Mouse (Mus musculus) liver, adult 2 months (tissue): ENCODE results near the gene Avpr2. TPM values are rescaled to one million over a fixed set of nuclear protein-coding genes. Genes with fewer than 3 reads are reported as not detected.

Experiments
- DNase-seq: peaks from one replicate; pipeline ENCODE4 v3.0.0-alpha.2; 2011; ENCODE audit warnings: low read depth, low spot score; ENCODE audit errors: extremely low read depth
- H3K27ac ChIP-seq: fragments of 200-500 bp; replicated peaks from 2 replicates; pipeline ENCODE4 v1.5.1; 2012; ENCODE audit warnings: low read depth, mild to moderate bottlenecking, control low read depth, inconsistent platforms, low read length; ENCODE audit not compliant: insufficient read depth
- H3K27me3 ChIP-seq: fragments of 200-500 bp; 2 replicates; pipeline ENCODE4 v1.6.1; 2012; ENCODE audit warnings: mild to moderate bottlenecking, moderate library complexity, low read length, inconsistent platforms; ENCODE audit not compliant: control insufficient read depth, insufficient read depth
- H3K36me3 ChIP-seq: fragments of 200-500 bp; 2 replicates; pipeline ENCODE4 v1.6.1; 2012; ENCODE audit warnings: low read length, inconsistent platforms; ENCODE audit not compliant: control insufficient read depth, insufficient read depth
- H3K4me1 ChIP-seq: fragments of 200-500 bp; 2 replicates; pipeline ENCODE4 v1.6.1; 2011; ENCODE audit warnings: low read length; ENCODE audit not compliant: control insufficient read depth, insufficient read depth
- H3K4me3 ChIP-seq: fragments of 200-500 bp; 2 replicates; pipeline ENCODE4 v1.5.1; 2011; ENCODE audit warnings: low read depth, mild to moderate bottlenecking, control low read depth, low read length, moderate library complexity; ENCODE audit not compliant: insufficient read depth
- H3K79me2 ChIP-seq: fragments of 200-500 bp; 2 replicates; pipeline ENCODE4 v1.6.1; 2012; ENCODE audit warnings: inconsistent platforms, mild to moderate bottlenecking, low read length, moderate library complexity; ENCODE audit not compliant: control insufficient read depth, insufficient read depth
- H3K9ac ChIP-seq: fragments of 200-500 bp; 2 replicates; pipeline ENCODE4 v1.6.1; 2012; ENCODE audit warnings: low read depth, mild to moderate bottlenecking, control low read depth, inconsistent platforms, low read length
- CTCF ChIP-seq: fragments of 200-500 bp; IDR thresholded peaks from 2 replicates; pipeline ENCODE4 v1.5.1; 2011; ENCODE audit warnings: low read depth, low read length, control low read depth
- POLR2A ChIP-seq: fragments of 200-500 bp; IDR thresholded peaks from 2 replicates; pipeline ENCODE4 v1.6.1; 2011; ENCODE audit warnings: low read length, control low read depth; ENCODE audit not compliant: insufficient read depth; ENCODE audit errors: extremely low read depth
- WGBS: fragments of 180-500 bp; shearing (Covaris S2); methylation state at CpG from one replicate; pipeline ENCODE4 v1.1.7; 2018; 5-methylcytosine and 5-hydroxymethylcytosine counted together
- polyA plus RNA-seq: library from polyadenylated mRNA; depleted of rRNA; stranded (reverse); fragments of >200 nt; gene quantifications from 2 replicates; pipeline ENCODE4 v1.2.3, GENCODE M21; 2012
- total RNA-seq: library from RNA; depleted of rRNA; stranded (reverse); fragments of >200 nt; gene quantifications from 2 replicates; pipeline ENCODE4 v1.2.3, GENCODE M21; 2014

Avpr2 gene
- total and polyA plus RNA-seq, 2 experiments, result not detected

DNA sequence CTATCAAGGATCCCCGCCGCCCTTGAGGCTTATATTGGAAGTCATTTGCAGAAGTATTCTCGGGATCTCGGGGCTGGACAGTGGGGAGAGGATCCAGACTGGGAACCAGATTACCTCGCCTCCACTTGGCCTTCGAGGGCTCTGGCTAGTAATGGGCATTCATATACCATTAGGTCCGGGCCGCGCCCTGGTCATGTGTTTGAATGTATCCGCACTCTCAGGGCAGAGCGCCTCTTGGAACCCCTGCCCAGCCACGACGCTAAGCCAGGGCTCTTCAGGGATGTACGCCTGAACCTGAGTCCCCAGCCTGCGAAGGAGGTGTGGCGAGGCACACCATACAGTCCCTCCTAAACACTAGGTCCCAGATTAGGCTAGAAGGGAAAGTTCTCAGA is 10.9 kb upstream of the Avpr2 start:
- H3K4me3 ChIP-seq, result no peak overlapping the region
- DNase-seq, result no peak
- H3K27me3 ChIP-seq, result peaks cover 6% of the 10 kb centered on the region; the same call in 1 of the 2 replicates
- no peaks in the 10 kb centered on the region for H3K36me3 ChIP-seq
- no peak overlapping the region for H3K9ac ChIP-seq
- H3K79me2 ChIP-seq, result no peaks in the 10 kb centered on the region
- H3K27ac ChIP-seq, result no peak overlapping the region
- 28% methylated on average over 15 of the region's 16 CpGs for WGBS
- peaks cover 2% of the 10 kb centered on the region; the same call in 1 of the 2 replicates for H3K4me1 ChIP-seq
- TF ChIP-seq CTCF (no peak), POLR2A (no peak)

DNA sequence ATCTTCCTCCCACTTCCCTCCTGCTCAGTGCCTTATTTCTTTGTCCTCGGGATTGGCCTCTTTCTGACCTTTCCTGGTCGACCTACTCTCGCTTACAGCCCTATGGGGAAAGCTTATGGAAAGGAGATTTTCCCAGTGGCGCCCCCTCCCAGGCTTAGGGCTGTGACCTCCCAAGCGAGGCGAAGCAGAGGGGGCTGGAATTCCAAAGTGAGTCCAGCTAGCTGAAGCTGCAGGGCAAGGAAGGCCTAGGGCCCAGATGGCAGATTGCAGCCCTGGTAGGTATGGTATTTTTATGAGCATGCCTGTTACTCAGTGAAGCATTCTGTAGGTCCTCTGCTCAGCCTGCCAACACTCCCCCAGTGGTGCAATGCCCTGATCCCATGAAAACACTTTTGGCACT is 10.4 kb upstream of the Avpr2 start:
- no peak overlapping the region for H3K9ac ChIP-seq
- no peaks in the 10 kb centered on the region for H3K79me2 ChIP-seq
- H3K27ac ChIP-seq, result no peak overlapping the region
- peaks cover 6% of the 10 kb centered on the region; the same call in 1 of the 2 replicates for H3K27me3 ChIP-seq
- no peak for TF ChIP-seq POLR2A
- no peak for TF ChIP-seq CTCF
- 64% methylated on average over 6 of the region's 6 CpGs for WGBS
- DNase-seq, result no peak
- peaks cover 2% of the 10 kb centered on the region; the same call in 1 of the 2 replicates for H3K4me1 ChIP-seq
- no peak overlapping the region for H3K4me3 ChIP-seq
- H3K36me3 ChIP-seq, result no peaks in the 10 kb centered on the region

DNA sequence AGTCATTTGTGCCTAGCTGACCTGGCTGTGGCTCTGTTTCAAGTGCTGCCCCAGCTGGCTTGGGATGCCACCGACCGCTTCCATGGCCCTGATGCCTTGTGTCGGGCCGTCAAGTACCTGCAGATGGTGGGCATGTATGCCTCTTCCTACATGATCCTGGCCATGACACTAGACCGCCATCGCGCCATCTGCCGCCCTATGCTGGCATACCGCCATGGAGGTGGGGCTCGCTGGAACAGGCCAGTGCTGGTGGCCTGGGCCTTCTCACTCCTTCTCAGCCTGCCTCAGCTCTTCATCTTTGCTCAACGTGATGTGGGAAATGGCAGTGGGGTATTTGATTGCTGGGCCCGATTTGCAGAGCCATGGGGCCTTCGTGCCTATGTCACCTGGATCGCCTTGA is 931 bp downstream of the Avpr2 start:
- no peak for DNase-seq
- WGBS, result 91% methylated on average over 14 of the region's 14 CpGs
- no peak for TF ChIP-seq CTCF
- no peak for TF ChIP-seq POLR2A
- no peak overlapping the region for H3K9ac ChIP-seq
- H3K4me3 ChIP-seq, result no peak overlapping the region
- H3K27me3 ChIP-seq, result no peaks in the 10 kb centered on the region
- no peaks in the 10 kb centered on the region for H3K36me3 ChIP-seq
- H3K79me2 ChIP-seq, result no peaks in the 10 kb centered on the region
- no peaks in the 10 kb centered on the region for H3K4me1 ChIP-seq
- H3K27ac ChIP-seq, result no peak overlapping the region

DNA sequence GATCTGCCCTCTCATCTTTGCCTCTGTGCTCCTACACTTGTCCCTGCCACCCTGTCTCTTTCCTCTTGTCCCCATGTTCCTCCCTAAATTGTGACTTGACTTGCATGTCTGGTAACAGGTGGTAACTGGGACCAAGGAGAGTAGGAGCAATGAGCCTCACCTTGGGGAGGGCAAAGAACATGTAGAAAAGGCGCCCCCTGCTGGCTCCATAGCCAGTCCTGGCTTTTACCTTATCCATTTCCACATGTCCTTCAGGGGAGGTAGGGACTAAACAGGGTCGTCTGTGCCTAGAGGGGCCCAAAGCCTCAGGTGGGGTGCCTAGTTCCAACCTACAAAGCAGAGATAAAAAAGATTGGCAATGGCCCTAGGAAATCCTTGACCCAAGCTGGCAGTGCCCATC is 3.8 kb downstream of the Avpr2 start, which contains the start of gene L1cam:
Gene L1cam (minus strand): TSS at position 387 of the 400 bp plus-strand sequence.
- H3K4me1 ChIP-seq, result no peaks in the 10 kb centered on the region
- no peak within 1 kb of the TSS for H3K4me3 ChIP-seq
- 20% methylated on average over 2 of the region's 2 CpGs for WGBS
- TF ChIP-seq POLR2A, result no peak
- TF ChIP-seq CTCF, result peak; percentile 53; the same call in 1 of the 2 replicates
- H3K79me2 ChIP-seq, result no peaks in the 10 kb centered on the region
- H3K36me3 ChIP-seq, result no peaks in the 10 kb centered on the region
- no peaks in the 10 kb centered on the region for H3K27me3 ChIP-seq
- H3K9ac ChIP-seq, result no peak within 1 kb of the TSS
- peak; percentile 19 for DNase-seq
- no peak within 1 kb of the TSS for H3K27ac ChIP-seq

DNA sequence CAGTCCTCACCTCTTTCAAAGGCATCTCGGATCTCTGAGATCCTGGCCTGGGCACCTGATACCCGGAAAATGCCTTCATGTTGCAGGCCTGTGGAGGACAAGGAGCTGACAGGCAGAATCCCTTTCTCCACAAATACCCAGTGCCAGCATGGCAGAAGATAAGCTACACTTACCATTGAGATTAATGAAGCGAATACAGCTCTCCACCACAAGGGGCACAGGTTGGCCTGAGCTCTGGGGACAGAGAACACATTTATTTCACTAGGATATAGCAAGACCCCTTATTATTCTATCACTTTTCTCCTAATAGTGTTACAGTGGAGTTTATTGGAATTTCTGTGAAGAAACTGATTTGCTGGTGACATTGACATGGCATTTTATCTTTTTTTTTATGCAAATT is 6.1 kb downstream of the Avpr2 start:
- H3K27ac ChIP-seq, result no peak overlapping the region
- H3K27me3 ChIP-seq, result no peaks in the 10 kb centered on the region
- no peaks in the 10 kb centered on the region for H3K79me2 ChIP-seq
- no peaks in the 10 kb centered on the region for H3K4me1 ChIP-seq
- no peak for DNase-seq
- TF ChIP-seq CTCF, result no peak
- no peak for TF ChIP-seq POLR2A
- H3K9ac ChIP-seq, result no peak overlapping the region
- no peaks in the 10 kb centered on the region for H3K36me3 ChIP-seq
- WGBS, result 79% methylated on average over 3 of the region's 3 CpGs
- H3K4me3 ChIP-seq, result no peak overlapping the region

DNA sequence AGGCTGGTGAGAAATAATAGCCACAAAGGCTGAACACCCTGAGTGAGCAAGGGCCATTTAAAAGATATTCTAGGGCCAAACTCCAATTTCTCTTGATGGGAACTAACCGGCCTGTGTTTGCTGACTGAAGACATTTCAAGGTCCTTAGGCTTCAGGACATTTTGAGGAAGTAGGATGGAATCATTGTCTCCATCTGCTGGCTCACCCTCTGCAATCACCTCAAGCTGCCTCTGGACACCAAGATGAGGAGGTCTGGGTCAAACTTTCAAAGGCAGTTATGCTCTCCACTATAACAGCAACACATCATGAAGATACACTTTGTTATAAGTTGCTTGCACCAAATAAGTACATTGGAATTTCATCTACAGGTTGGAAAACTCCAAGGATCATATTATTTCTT is 18.1 kb downstream of the Avpr2 start:
- Histone ChIP-seq H3K27ac (no peak overlapping the region), H3K79me2 (no peaks in the 10 kb centered on the region), H3K27me3 (no peaks in the 10 kb centered on the region), H3K9ac (no peak overlapping the region), H3K36me3 (no peaks in the 10 kb centered on the region), H3K4me3 (no peak overlapping the region), H3K4me1 (peaks cover 2% of the 10 kb centered on the region; the same call in 1 of the 2 replicates)
- WGBS, result 31% methylated on average over 1 of the region's 1 CpGs
- TF ChIP-seq CTCF, result no peak
- no peak for TF ChIP-seq POLR2A
- DNase-seq, result no peak
